Mouse (Mus musculus): ENCODE results near the gene Dysf. TPM values are rescaled to one million over a fixed set of nuclear protein-coding genes. Genes with fewer than 3 reads are reported as not detected.

Dysf gene
- total and polyA plus RNA-seq, 3 experiments: 0.05 to 0.39 (median 0.38) TPM

GRCm38 (mm10) chr6:84209736-84210434, 201.5 kb downstream of the Dysf start:
- in situ Hi-C loops (cut with MboI; ENCODE audit: low pct_ligation_motif_present, low pct_unique_long_range_greater_than_20kb, low sequenced_read_pairs) (no loop called here), dilution Hi-C loops (cut with MboI; ENCODE audit: extremely low pct_ligation_motif_present, extremely low pct_unique_long_range_greater_than_20kb, low sequenced_read_pairs) (no loop called here)
- Histone ChIP-seq H3K4me2 (ENCODE audit: insufficient read depth, low read depth, poor library complexity, severe bottlenecking) (no peak overlapping the region), H3K27ac (ENCODE audit: insufficient read depth, low read depth) (no peak overlapping the region), H3K9me3 (replicated peaks; ENCODE audit: low read length) (no peaks in the 10 kb centered on the region), H3K27me3 (replicated peaks) (peaks cover 86% of the 10 kb centered on the region), H3K4me3 (replicated peaks in 1 of 3; ENCODE audit: low read depth in 2 of 3, low read length in 2 of 3, poor library complexity in 1 of 3) (no peak overlapping the region), H3K79me2 (replicated peaks; ENCODE audit: control insufficient read depth, extremely low read depth, insufficient read depth, poor library complexity, severe bottlenecking) (no peaks in the 10 kb centered on the region), H3K9ac (ENCODE audit: insufficient read depth, low read depth) (no peak overlapping the region), H3K36me3 (replicated peaks in 1 of 2; ENCODE audit: control insufficient read depth in 1 of 2, insufficient read depth in 1 of 2, low read length in 1 of 2) (no peaks in the 10 kb centered on the region), H3K4me1 (ENCODE audit: control insufficient read depth in 1 of 2, insufficient read depth in 2 of 2) (no peaks in the 10 kb centered on the region)
- no peak for DNase-seq (ENCODE audit: extremely low read depth)
- TF ChIP-seq HCFC1 (IDR thresholded peaks at IDR 0.05; ENCODE audit: low read depth, low read length) (no peak), MYC (IDR thresholded peaks at IDR 0.05; ENCODE audit: low read depth, low read length) (no peak), GABPA (IDR thresholded peaks at IDR 0.05; ENCODE audit: insufficient replicate concordance, low read depth, low read length) (no peak), MEF2A (IDR thresholded peaks at IDR 0.05; ENCODE audit: borderline replicate concordance, low read depth, low read length) (no peak), UBTF (IDR thresholded peaks at IDR 0.05; ENCODE audit: low read depth, low read length) (no peak), ZKSCAN1 (IDR thresholded peaks at IDR 0.05; ENCODE audit: borderline replicate concordance, low read depth, low read length) (no peak), RAD21 (IDR thresholded peaks at IDR 0.05; ENCODE audit: low read depth, low read length) (no peak), CHD2 (IDR thresholded peaks at IDR 0.05; ENCODE audit: low read length) (no peak), JUND (conservative IDR thresholded peaks at IDR 0.05; ENCODE audit: low read depth, low read length) (no peak), MAZ (IDR thresholded peaks at IDR 0.05; ENCODE audit: low read depth, low read length) (no peak), POLR2AphosphoS2 (IDR thresholded peaks at IDR 0.05; ENCODE audit: low read depth, low read length) (no peak), MAFK (IDR thresholded peaks at IDR 0.05; ENCODE audit: insufficient replicate concordance, low read length) (no peak), ZMIZ1 (IDR thresholded peaks at IDR 0.05; ENCODE audit: low read depth, low read length) (no peak), TBP (conservative IDR thresholded peaks at IDR 0.05; ENCODE audit: low read depth, low read length) (no peak), MXI1 (IDR thresholded peaks at IDR 0.05; ENCODE audit: low read depth, low read length) (no peak), NRF1 (IDR thresholded peaks at IDR 0.05; ENCODE audit: low read depth, low read length) (no peak), MAX (IDR thresholded peaks at IDR 0.05; ENCODE audit: low read length) (no peak), ZC3H11A (IDR thresholded peaks at IDR 0.05; ENCODE audit: low read depth, low read length) (no peak), POLR2A (IDR thresholded peaks at IDR 0.05; ENCODE audit: low read depth, low read length) (no peak)

GRCm38 (mm10) chr6:84211473-84211872, 203.1 kb downstream of the Dysf start:
- H3K27ac ChIP-seq (ENCODE audit: insufficient read depth, low read depth): no peak overlapping the region
- H3K4me2 ChIP-seq (ENCODE audit: insufficient read depth, low read depth, poor library complexity, severe bottlenecking): no peak overlapping the region
- no peak for DNase-seq (ENCODE audit: extremely low read depth)
- H3K79me2 ChIP-seq (replicated peaks; ENCODE audit: control insufficient read depth, extremely low read depth, insufficient read depth, poor library complexity, severe bottlenecking): no peaks in the 10 kb centered on the region
- no peak overlapping the region for H3K9ac ChIP-seq (ENCODE audit: insufficient read depth, low read depth)
- H3K9me3 ChIP-seq (replicated peaks; ENCODE audit: low read length): no peaks in the 10 kb centered on the region
- dilution Hi-C loops (cut with MboI; ENCODE audit: extremely low pct_ligation_motif_present, extremely low pct_unique_long_range_greater_than_20kb, low sequenced_read_pairs): no loop called here
- H3K4me3 ChIP-seq (replicated peaks in 1 of 3; ENCODE audit: low read depth in 2 of 3, low read length in 2 of 3, poor library complexity in 1 of 3): no peak overlapping the region
- in situ Hi-C loops (cut with MboI; ENCODE audit: low pct_ligation_motif_present, low pct_unique_long_range_greater_than_20kb, low sequenced_read_pairs): no loop called here
- TF ChIP-seq BHLHE40 (IDR thresholded peaks at IDR 0.05; ENCODE audit: low read depth, low read length) (no peak), JUN (IDR thresholded peaks at IDR 0.05; ENCODE audit: insufficient read depth, low read depth, low read length) (no peak), ELF1 (IDR thresholded peaks at IDR 0.05; ENCODE audit: low read depth, low read length) (no peak), CHD1 (IDR thresholded peaks at IDR 0.05; ENCODE audit: low read depth, low read length) (no peak), MYC (IDR thresholded peaks at IDR 0.05; ENCODE audit: low read depth, low read length) (no peak), MXI1 (IDR thresholded peaks at IDR 0.05; ENCODE audit: low read depth, low read length) (no peak), POLR2A (IDR thresholded peaks at IDR 0.05; ENCODE audit: low read depth, low read length) (no peak), MAFK (IDR thresholded peaks at IDR 0.05; ENCODE audit: insufficient replicate concordance, low read length) (no peak), POLR2AphosphoS2 (IDR thresholded peaks at IDR 0.05; ENCODE audit: low read depth, low read length) (no peak), CTCF (conservative IDR thresholded peaks at IDR 0.05 in 1 of 2, IDR thresholded peaks at IDR 0.05 in 1 of 2; ENCODE audit: low read depth in 2 of 2, low read length in 2 of 2) (no peak), MEF2A (IDR thresholded peaks at IDR 0.05; ENCODE audit: borderline replicate concordance, low read depth, low read length) (no peak), EP300 (IDR thresholded peaks at IDR 0.05; ENCODE audit: low read length) (no peak), JUND (conservative IDR thresholded peaks at IDR 0.05; ENCODE audit: low read depth, low read length) (no peak)
- H3K36me3 ChIP-seq (replicated peaks in 1 of 2; ENCODE audit: control insufficient read depth in 1 of 2, insufficient read depth in 1 of 2, low read length in 1 of 2): no peaks in the 10 kb centered on the region
- no peaks in the 10 kb centered on the region for H3K4me1 ChIP-seq (ENCODE audit: control insufficient read depth in 1 of 2, insufficient read depth in 2 of 2)
- H3K27me3 ChIP-seq (replicated peaks): peaks cover 87% of the 10 kb centered on the region
